Mouse (Mus musculus): ENCODE data around the gene B230217C12Rik.

DNA sequence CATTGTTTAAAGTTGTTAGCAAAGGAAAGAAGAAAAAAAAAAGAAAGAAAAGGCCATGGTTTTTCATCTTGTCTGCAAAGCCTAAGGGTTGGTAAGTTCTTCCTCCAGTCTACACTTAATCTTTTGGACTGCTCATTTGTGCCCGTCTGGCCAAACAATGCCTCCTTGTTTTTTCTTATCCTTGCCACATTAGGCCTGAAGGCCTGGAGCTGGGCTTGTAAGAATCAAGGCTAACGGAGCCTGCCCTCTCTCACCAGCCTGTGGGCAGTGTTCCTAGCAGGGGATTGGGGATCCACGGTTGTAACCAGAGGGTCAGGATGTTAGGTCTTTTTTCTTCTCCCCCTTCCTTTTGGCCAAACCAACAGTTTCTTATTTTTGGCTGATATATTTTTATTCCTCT lies 29.6 kb upstream of the B230217C12Rik start:
- TF ChIP-seq CTCF (IDR thresholded peaks at IDR 0.05; ENCODE audit: control insufficient read depth, insufficient read depth, low read length) (no peak), POLR2A (IDR thresholded peaks at IDR 0.05; ENCODE audit: borderline replicate concordance, control insufficient read depth, low read depth, low read length) (no peak)

All from bone marrow, adult 2 months (tissue).